Mouse (Mus musculus): ENCODE measurements around the gene Tspan31.
A peak's percentile ranks its signal among the peaks of the same experiment; 100 is the strongest.

The Tspan31 gene

DNA sequence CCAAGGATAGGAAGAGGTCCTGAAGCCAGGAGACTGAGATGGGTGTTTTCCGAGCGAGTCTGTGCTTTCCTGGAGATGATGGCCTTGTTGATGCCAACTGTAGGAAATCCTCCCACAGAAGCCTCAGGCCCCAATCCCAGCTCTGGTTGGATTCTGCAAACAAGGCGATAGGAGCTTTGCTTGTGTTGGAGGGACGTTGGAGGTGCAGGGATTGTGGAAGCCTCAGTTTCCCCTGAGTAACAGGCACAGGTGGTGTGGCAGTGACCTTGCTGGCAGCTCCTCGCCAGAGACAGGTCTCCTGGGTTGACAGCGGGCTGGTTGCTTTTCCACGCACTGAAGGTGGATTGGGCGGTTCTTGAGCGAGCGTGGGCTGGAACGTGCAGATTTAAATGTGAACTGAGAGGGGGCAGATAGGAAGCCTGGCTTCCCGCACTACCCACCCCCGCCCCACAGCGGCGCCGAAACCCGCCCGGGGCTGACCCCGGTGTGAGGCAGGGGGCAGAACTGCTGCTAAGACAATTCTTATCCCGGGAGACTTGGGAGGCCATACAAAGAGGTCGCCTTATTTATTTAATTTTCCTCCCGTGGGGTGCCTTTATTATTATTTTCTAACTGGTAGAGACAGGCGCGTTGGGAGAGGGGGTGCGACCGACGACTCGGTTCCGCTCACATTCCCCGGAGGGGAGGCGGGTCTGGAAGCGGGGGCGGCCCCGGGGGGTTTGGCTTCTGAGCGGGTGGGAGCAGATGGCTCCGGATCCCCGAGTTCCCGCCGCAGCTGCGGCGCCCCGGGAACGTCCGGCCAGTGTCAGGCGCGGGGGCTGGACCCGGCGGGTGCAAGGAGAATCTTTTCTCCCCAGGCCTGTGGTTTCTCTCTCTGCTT, 11.1 kb upstream of the Tspan31 start:
- Histone ChIP-seq H3K4me1 (replicated peaks; ENCODE audit: low read depth, low read length) (peaks cover 44% of the 10 kb centered on the region), H3K27me3 (ENCODE audit: insufficient read depth, low read length) (peaks cover 86% of the 10 kb centered on the region), H3K4me3 (replicated peaks; ENCODE audit: low read length) (peak overlapping the region; percentile 77), H3K36me3 (ENCODE audit: insufficient read depth, low read length) (no peaks in the 10 kb centered on the region), H3K9me3 (ENCODE audit: low read length) (no peaks in the 10 kb centered on the region)
- TF ChIP-seq CTCF (conservative IDR thresholded peaks at IDR 0.05; ENCODE audit: low read length), result no peak
- TF ChIP-seq NANOG (IDR thresholded peaks at IDR 0.05; ENCODE audit: borderline replicate concordance, low read length), result no peak
- TF ChIP-seq POU5F1 (IDR thresholded peaks at IDR 0.05; ENCODE audit: borderline replicate concordance, low read length), result no peak

DNA sequence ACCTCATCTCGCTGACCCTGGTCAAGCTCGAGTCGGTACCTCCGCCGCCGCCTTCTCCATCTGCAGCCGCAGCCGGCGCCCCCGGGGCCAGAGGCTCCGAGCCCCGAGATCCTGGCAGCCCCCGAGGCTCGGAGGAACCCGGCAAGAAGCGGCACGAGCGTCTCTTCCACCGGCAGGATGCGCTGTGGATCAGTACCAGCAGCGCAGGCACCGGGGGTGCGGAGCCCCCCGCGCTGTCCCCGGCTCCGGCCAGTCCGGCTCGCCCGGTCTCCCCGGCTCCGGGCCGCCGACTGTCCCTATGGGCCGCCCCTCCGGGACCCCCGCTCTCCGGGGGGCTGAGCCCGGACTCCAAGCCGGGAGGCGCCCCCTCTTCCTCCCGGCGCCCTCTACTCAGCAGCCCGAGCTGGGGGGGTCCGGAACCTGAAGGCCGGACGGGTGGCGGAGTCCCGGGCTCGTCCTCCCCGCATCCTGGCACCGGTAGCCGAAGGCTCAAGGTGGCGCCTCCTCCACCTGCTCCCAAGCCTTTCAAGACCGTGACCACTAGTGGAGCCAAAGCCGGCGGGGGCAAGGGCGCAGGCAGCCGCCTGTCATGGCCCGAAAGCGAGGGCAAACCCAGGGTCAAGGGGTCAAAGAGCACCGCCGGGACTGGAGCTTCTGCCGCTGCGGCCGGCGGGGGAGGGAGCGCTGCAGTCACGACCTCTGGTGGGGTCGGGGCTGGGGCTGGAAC, 9.8 kb upstream of the Tspan31 start:
- H3K4me1 ChIP-seq (replicated peaks; ENCODE audit: low read depth, low read length), result peaks cover 52% of the 10 kb centered on the region
- no peak for TF ChIP-seq CTCF (conservative IDR thresholded peaks at IDR 0.05; ENCODE audit: low read length)
- H3K36me3 ChIP-seq (ENCODE audit: insufficient read depth, low read length), result no peaks in the 10 kb centered on the region
- no peaks in the 10 kb centered on the region for H3K9me3 ChIP-seq (ENCODE audit: low read length)
- peak overlapping the region; percentile 77 for H3K4me3 ChIP-seq (replicated peaks; ENCODE audit: low read length)
- peaks cover 91% of the 10 kb centered on the region for H3K27me3 ChIP-seq (ENCODE audit: insufficient read depth, low read length)

DNA sequence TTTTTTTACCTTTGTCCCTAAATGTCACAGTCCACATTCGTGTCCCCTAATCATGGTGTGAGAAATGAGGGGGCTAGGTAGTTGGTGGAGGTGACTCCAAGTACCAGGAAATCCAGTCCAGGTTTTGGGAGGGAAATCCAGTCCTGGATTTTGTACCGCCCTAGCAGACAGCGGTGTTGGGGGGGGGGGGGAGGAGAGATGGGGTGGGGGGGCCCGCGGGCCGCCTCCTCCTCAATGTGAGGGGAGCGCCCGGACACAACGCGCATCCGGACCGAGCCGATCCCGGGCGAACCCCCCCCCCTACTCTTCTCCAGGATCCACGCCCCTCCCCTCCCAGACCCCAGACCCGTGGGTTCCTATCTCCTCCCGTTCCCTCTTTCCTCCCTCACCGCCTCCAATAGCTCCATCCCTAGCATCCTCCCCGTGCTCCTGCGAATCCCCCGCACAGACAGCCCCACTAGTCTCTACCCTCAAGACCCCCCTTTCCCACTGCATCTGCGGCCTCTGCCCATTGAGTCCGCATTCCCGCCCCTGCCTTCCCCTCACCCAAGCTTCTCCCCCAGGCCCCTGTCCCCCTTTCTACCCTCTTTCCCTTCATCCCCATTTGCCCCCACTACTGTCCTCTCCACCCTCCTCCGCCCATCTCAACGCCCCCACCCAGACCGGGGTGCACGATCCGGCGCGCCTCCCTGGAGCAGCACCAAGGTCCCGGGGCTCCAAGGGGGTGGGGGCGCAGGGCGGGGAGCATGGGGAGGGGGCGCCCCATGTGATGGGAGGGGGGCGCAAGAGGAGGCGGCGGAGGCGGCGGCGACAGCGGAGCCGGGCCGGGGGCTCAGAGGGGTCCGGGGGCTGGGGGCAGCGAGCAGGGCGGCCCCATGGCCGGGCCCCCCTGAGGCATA, 8.9 kb upstream of the Tspan31 start:
- no peaks in the 10 kb centered on the region for H3K9me3 ChIP-seq (ENCODE audit: low read length)
- peaks cover 90% of the 10 kb centered on the region for H3K27me3 ChIP-seq (ENCODE audit: insufficient read depth, low read length)
- TF ChIP-seq POU5F1 (IDR thresholded peaks at IDR 0.05; ENCODE audit: borderline replicate concordance, low read length) (no peak), CTCF (conservative IDR thresholded peaks at IDR 0.05; ENCODE audit: low read length) (no peak)
- H3K4me1 ChIP-seq (replicated peaks; ENCODE audit: low read depth, low read length), result peaks cover 52% of the 10 kb centered on the region
- peak overlapping the region; percentile 77 for H3K4me3 ChIP-seq (replicated peaks; ENCODE audit: low read length)
- H3K36me3 ChIP-seq (ENCODE audit: insufficient read depth, low read length), result no peaks in the 10 kb centered on the region

DNA sequence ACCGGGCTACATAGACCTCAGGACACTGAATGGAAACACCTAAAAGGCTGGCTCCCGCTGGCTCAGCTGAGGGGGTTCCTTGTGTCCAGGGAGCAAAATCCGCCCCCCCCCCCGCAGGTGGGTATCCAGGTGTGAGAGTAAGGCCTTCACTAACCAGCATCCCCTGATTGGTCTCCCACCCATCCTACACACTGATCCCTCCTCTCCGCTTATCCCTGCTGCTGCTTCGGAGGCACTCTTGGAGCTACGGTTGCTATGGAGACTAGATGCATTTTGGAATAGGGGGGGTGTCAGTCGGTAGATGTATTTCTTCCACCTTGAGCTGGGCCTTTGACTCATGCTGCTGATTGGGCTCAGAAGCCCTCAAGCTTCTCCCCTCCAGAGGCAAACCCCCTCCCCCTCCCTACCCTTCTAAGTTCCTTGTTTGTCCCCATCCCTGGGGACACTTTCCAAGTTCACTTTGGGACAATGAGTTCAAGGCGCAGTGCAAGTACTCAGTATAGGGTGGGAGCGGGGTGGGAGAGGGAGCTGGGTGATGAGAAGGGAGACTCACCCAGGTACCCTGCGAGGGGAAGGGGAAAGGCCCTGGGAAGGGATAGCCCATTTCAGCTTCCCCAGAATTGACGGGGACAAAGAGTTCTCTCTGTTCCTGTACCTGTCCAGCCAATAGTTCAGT, 8.1 kb upstream of the Tspan31 start:
- Histone ChIP-seq H3K4me3 (replicated peaks; ENCODE audit: low read length) (peak overlapping the region; percentile 41; the same call in 1 of the 2 replicates), H3K9me3 (ENCODE audit: low read length) (no peaks in the 10 kb centered on the region), H3K27me3 (ENCODE audit: insufficient read depth, low read length) (peaks cover 82% of the 10 kb centered on the region), H3K4me1 (replicated peaks; ENCODE audit: low read depth, low read length) (peaks cover 52% of the 10 kb centered on the region), H3K36me3 (ENCODE audit: insufficient read depth, low read length) (no peaks in the 10 kb centered on the region)
- no peak for TF ChIP-seq NANOG (IDR thresholded peaks at IDR 0.05; ENCODE audit: borderline replicate concordance, low read length)
- no peak for TF ChIP-seq CTCF (conservative IDR thresholded peaks at IDR 0.05; ENCODE audit: low read length)
- no peak for TF ChIP-seq POU5F1 (IDR thresholded peaks at IDR 0.05; ENCODE audit: borderline replicate concordance, low read length)

DNA sequence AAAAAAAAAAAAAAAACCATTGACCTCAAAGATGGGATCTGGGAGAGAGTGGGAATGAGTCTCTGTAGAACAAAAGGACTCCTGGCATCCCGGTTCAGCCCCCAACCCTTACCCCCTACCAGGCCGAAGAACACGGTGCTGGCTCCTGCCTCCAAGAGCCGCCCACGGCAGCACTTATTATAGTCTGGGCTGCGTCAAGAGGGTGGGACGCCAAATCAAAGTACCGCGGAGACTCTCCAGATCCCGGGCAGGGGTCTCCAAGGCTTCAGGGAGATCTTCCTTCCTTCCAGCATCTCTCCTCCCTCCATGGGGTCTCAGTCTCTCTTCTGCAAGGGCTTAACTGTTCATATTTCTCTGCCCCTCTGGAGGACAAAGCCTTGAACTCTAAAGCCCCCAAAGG, 7.5 kb upstream of the Tspan31 start:
- Histone ChIP-seq H3K9me3 (ENCODE audit: low read length) (no peaks in the 10 kb centered on the region), H3K36me3 (ENCODE audit: insufficient read depth, low read length) (no peaks in the 10 kb centered on the region), H3K27me3 (ENCODE audit: insufficient read depth, low read length) (peaks cover 76% of the 10 kb centered on the region), H3K4me3 (replicated peaks; ENCODE audit: low read length) (peak overlapping the region; percentile 13; the same call in 1 of the 2 replicates), H3K4me1 (replicated peaks; ENCODE audit: low read depth, low read length) (peaks cover 52% of the 10 kb centered on the region)
- no peak for TF ChIP-seq POU5F1 (IDR thresholded peaks at IDR 0.05; ENCODE audit: borderline replicate concordance, low read length)
- TF ChIP-seq NANOG (IDR thresholded peaks at IDR 0.05; ENCODE audit: borderline replicate concordance, low read length), result no peak
- no peak for TF ChIP-seq CTCF (conservative IDR thresholded peaks at IDR 0.05; ENCODE audit: low read length)

DNA sequence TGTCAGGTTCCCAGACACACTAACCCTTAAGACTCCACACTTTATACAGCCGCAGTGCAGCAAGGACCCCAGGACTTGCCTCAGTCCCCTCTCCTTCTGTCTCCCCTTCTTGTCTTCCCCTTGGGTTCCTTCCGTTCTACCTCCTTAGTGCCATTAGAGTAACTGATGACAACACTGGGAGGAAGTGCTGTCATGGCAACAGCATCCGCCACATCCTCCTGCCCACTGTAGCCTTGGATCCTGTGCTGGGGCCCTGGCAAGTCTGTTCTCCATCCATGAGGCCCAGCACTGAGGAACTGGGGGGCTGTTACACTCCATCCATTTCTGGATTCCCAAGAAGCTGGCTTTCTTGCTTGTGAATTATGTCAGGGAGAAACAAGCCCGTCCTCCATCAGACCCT, 6.0 kb upstream of the Tspan31 start:
- H3K36me3 ChIP-seq (ENCODE audit: insufficient read depth, low read length), result no peaks in the 10 kb centered on the region
- H3K4me3 ChIP-seq (replicated peaks; ENCODE audit: low read length), result no peak overlapping the region
- H3K27me3 ChIP-seq (ENCODE audit: insufficient read depth, low read length), result peaks cover 61% of the 10 kb centered on the region
- H3K4me1 ChIP-seq (replicated peaks; ENCODE audit: low read depth, low read length), result peaks cover 45% of the 10 kb centered on the region
- no peaks in the 10 kb centered on the region for H3K9me3 ChIP-seq (ENCODE audit: low read length)
- TF ChIP-seq POU5F1 (IDR thresholded peaks at IDR 0.05; ENCODE audit: borderline replicate concordance, low read length) (no peak), NANOG (IDR thresholded peaks at IDR 0.05; ENCODE audit: borderline replicate concordance, low read length) (no peak), CTCF (conservative IDR thresholded peaks at IDR 0.05; ENCODE audit: low read length) (no peak)

DNA sequence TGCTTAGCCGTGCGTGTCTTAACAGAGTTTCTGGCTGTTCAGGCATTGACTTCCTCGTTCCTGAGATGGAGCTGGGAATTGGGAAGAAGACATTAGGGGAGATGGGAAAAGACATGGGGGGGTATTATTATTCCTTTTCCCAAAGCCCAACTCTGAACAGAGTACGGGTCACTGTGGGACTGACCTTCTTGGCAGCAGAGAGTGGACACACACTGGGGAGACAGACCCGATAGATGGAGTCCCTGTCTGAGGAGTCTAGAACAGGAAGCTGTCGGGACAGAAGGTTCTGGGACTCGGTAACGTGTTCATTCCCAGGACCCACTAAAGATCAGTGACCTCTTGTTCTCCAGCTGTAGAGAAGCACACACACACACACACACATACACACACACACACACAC, 5.6 kb upstream of the Tspan31 start:
- no peaks in the 10 kb centered on the region for H3K36me3 ChIP-seq (ENCODE audit: insufficient read depth, low read length)
- H3K27me3 ChIP-seq (ENCODE audit: insufficient read depth, low read length), result peaks cover 57% of the 10 kb centered on the region
- H3K4me3 ChIP-seq (replicated peaks; ENCODE audit: low read length), result no peak overlapping the region
- TF ChIP-seq CTCF (conservative IDR thresholded peaks at IDR 0.05; ENCODE audit: low read length) (no peak), POU5F1 (IDR thresholded peaks at IDR 0.05; ENCODE audit: borderline replicate concordance, low read length) (no peak), NANOG (IDR thresholded peaks at IDR 0.05; ENCODE audit: borderline replicate concordance, low read length) (no peak)
- H3K9me3 ChIP-seq (ENCODE audit: low read length), result no peaks in the 10 kb centered on the region
- peaks cover 45% of the 10 kb centered on the region for H3K4me1 ChIP-seq (replicated peaks; ENCODE audit: low read depth, low read length)
